8 mouse cellular contexts compared by ENCODE assay signal in genomic region chr9:114401685-114402080, GRCm38 (mm10). TPM values are rescaled to one million over a fixed set of nuclear protein-coding genes. Genes with fewer than 3 reads are reported as not detected.
DNase-seq lines count a peak whose midpoint lies in the region; ATAC-seq and TF ChIP-seq lines count a peak whose summit lies in the region.

No protein-coding gene starts in this region.

- TF ChIP-seq CTCF in thymus, adult 2 months (IDR thresholded peaks at IDR 0.05; ENCODE audit: borderline replicate concordance, control insufficient read depth, extremely low read depth, insufficient read depth, low read length, poor library complexity), result no peak

- peak overlapping the region; percentile 94 for H3K9ac ChIP-seq in heart, embryonic 13.5 days
- H3K9ac ChIP-seq in kidney, embryonic 15.5 days, result peak overlapping the region; percentile 89

- peaks cover 13% of the 10 kb centered on the region for H3K4me1 ChIP-seq in heart, embryonic 13.5 days
- peaks cover 14% of the 10 kb centered on the region for H3K4me1 ChIP-seq in forebrain, embryonic 10.5 days
- peaks cover 12% of the 10 kb centered on the region for H3K4me1 ChIP-seq in kidney, embryonic 15.5 days
- peaks cover 15% of the 10 kb centered on the region for H3K4me1 ChIP-seq in megakaryocyte, embryonic 14.5 days
- peaks cover 10% of the 10 kb centered on the region for H3K4me1 ChIP-seq in thymus, adult 2 months (replicated peaks; ENCODE audit: control insufficient read depth, insufficient read depth, low read length)

- H3K27ac ChIP-seq in heart, embryonic 13.5 days (replicated peaks), result peak overlapping the region; percentile 91
- peak overlapping the region; percentile 89 for H3K27ac ChIP-seq in forebrain, embryonic 10.5 days
- H3K27ac ChIP-seq in kidney, embryonic 15.5 days, result peak overlapping the region; percentile 95
- peak overlapping the region; percentile 62 for H3K27ac ChIP-seq in thymus, adult 2 months (ENCODE audit: control insufficient read depth, insufficient read depth, low read length)

- no peaks in the 10 kb centered on the region for H3K27me3 ChIP-seq in heart, embryonic 13.5 days (replicated peaks)
- H3K27me3 ChIP-seq in forebrain, embryonic 10.5 days (ENCODE audit: poor library complexity, severe bottlenecking), result no peaks in the 10 kb centered on the region
- H3K27me3 ChIP-seq in kidney, embryonic 15.5 days, result no peaks in the 10 kb centered on the region
- no peaks in the 10 kb centered on the region for H3K27me3 ChIP-seq in megakaryocyte, embryonic 14.5 days (replicated peaks)
- no peaks in the 10 kb centered on the region for H3K27me3 ChIP-seq in thymus, adult 2 months (ENCODE audit: control insufficient read depth, insufficient read depth, low read length)

- TF ChIP-seq POLR2A in thymus, adult 2 months (IDR thresholded peaks at IDR 0.05; ENCODE audit: control insufficient read depth, extremely low read depth, insufficient read depth, low read length, poor library complexity), result no peak

- 2% methylated on average over 16 of the region's 16 CpGs for whole genome bisulfite sequencing in heart, embryonic 13.5 days
- WGBS in forebrain, embryonic 10.5 days, result 4% methylated on average over 16 of the region's 16 CpGs
- 4% methylated on average over 16 of the region's 16 CpGs for WGBS in kidney, embryonic 15.5 days
- WGBS in thymus, adult 2 months, result 2% methylated on average over 16 of the region's 16 CpGs

- intact Hi-C loops in gastrocnemius, postnatal 14 days (cut with DNase I; ENCODE audit: low total_unique reads), result no loop called here

- peaks cover 28% of the 10 kb centered on the region for H3K36me3 ChIP-seq in heart, embryonic 13.5 days
- H3K36me3 ChIP-seq in forebrain, embryonic 10.5 days (replicated peaks), result peaks cover 33% of the 10 kb centered on the region
- peaks cover 33% of the 10 kb centered on the region for H3K36me3 ChIP-seq in kidney, embryonic 15.5 days
- peaks cover 37% of the 10 kb centered on the region for H3K36me3 ChIP-seq in megakaryocyte, embryonic 14.5 days (replicated peaks; ENCODE audit: low read length)
- H3K36me3 ChIP-seq in thymus, adult 2 months (ENCODE audit: control insufficient read depth, insufficient read depth, low read length), result peaks cover 6% of the 10 kb centered on the region

- H3K9me3 ChIP-seq in heart, embryonic 13.5 days, result no peaks in the 10 kb centered on the region
- peaks cover 22% of the 10 kb centered on the region for H3K9me3 ChIP-seq in forebrain, embryonic 10.5 days
- peaks cover 5% of the 10 kb centered on the region; the same call in 1 of the 2 replicates for H3K9me3 ChIP-seq in kidney, embryonic 15.5 days (replicated peaks)
- peaks cover 32% of the 10 kb centered on the region for H3K9me3 ChIP-seq in megakaryocyte, embryonic 14.5 days

- ATAC-seq in heart, embryonic 13.5 days (ENCODE audit: extremely low read depth, insufficient number of reproducible peaks, low FRiP score, low TSS enrichment), result no peak
- ATAC-seq in kidney, embryonic 15.5 days (replicated peaks; ENCODE audit: low FRiP score), result peak; percentile 1; the same call in 1 of the 2 replicates

- peak overlapping the region; percentile 88 for H3K4me2 ChIP-seq in heart, embryonic 13.5 days
- peak overlapping the region; percentile 76 for H3K4me2 ChIP-seq in kidney, embryonic 15.5 days

- peak overlapping the region; percentile 95 for H3K4me3 ChIP-seq in heart, embryonic 13.5 days
- peak overlapping the region; percentile 75 for H3K4me3 ChIP-seq in forebrain, embryonic 10.5 days
- H3K4me3 ChIP-seq in kidney, embryonic 15.5 days (replicated peaks), result peak overlapping the region; percentile 87
- peak overlapping the region; percentile 99 for H3K4me3 ChIP-seq in megakaryocyte, embryonic 14.5 days (replicated peaks)
- H3K4me3 ChIP-seq in thymus, adult 2 months (ENCODE audit: control insufficient read depth, insufficient read depth, low read length), result peak overlapping the region; percentile 83

- DNase-seq in heart, adult 9 months (ENCODE audit: low spot score in 2 of 2), result no peak
- peak; percentile 61 for DNase-seq in MN1 (ENCODE audit: low spot score)
- DNase-seq in forebrain, embryonic 10.5 days (ENCODE audit: extremely low spot score, low spot score), result peak; percentile 56
- peak; percentile 65 for DNase-seq in thymus, adult 2 months
- DNase-seq in gastrocnemius, postnatal 14 days, result no peak

RNA-seq across cellular contexts. Expression of gene Tmppe, which starts 0.8 kb away (rescaled TPM):
- polyA plus RNA-seq in heart, embryonic 13.5 days (2015; fragmentation: Nextera tagmentation; extraction: Ambion mirVana), result 9.2 and 10.1 TPM in 2 replicates
- polyA plus RNA-seq in forebrain, embryonic 10.5 days (2016; fragmentation: Nextera tagmentation; extraction: Ambion mirVana), result 10.1 and 10.7 TPM in 2 replicates
- 11.0 and 12.5 TPM in 2 replicates for polyA plus RNA-seq in kidney, embryonic 15.5 days (2015; fragmentation: Nextera tagmentation; extraction: Ambion mirVana)
- 1.2 and 2.1 TPM in 2 replicates for polyA plus RNA-seq in megakaryocyte, embryonic 14.5 days (2012; ENCODE audit: insufficient read depth, low replicate concordance)
- 23.8 and 25.4 TPM in 2 replicates for polyA plus RNA-seq in thymus, adult 2 months (2012; rRNA removed)
- total RNA-seq in gastrocnemius, postnatal 14 days (2021), result 1 to 10 TPM; 1.8 to 2.3 TPM

RNA-seq across cellular contexts. Expression of gene Glb1, which starts 0.8 kb away (rescaled TPM):
- 42.9 and 44.7 TPM in 2 replicates for polyA plus RNA-seq in heart, embryonic 13.5 days (2015; fragmentation: Nextera tagmentation; extraction: Ambion mirVana)
- polyA plus RNA-seq in forebrain, embryonic 10.5 days (2016; fragmentation: Nextera tagmentation; extraction: Ambion mirVana), result 22.6 and 22.8 TPM in 2 replicates
- polyA plus RNA-seq in kidney, embryonic 15.5 days (2015; fragmentation: Nextera tagmentation; extraction: Ambion mirVana), result 54.0 and 58.4 TPM in 2 replicates
- polyA plus RNA-seq in megakaryocyte, embryonic 14.5 days (2012; ENCODE audit: insufficient read depth, low replicate concordance), result 12.5 and 16.4 TPM in 2 replicates
- polyA plus RNA-seq in thymus, adult 2 months (2012; rRNA removed), result 55.3 and 59.5 TPM in 2 replicates
- 10 to 100 TPM in 1 of 2 experiments, 1 to 10 TPM in 1; 9.9 to 10.3 TPM for total RNA-seq in gastrocnemius, postnatal 14 days (2021)

RNA-seq across cellular contexts. Expression of gene Crtap, which starts 11.2 kb away (rescaled TPM):
- polyA plus RNA-seq in heart, embryonic 13.5 days (2015; fragmentation: Nextera tagmentation; extraction: Ambion mirVana), result 141 and 142 TPM in 2 replicates
- 30.7 and 31.6 TPM in 2 replicates for polyA plus RNA-seq in forebrain, embryonic 10.5 days (2016; fragmentation: Nextera tagmentation; extraction: Ambion mirVana)
- polyA plus RNA-seq in kidney, embryonic 15.5 days (2015; fragmentation: Nextera tagmentation; extraction: Ambion mirVana), result 128 and 138 TPM in 2 replicates
- 20.4 and 57.9 TPM in 2 replicates for polyA plus RNA-seq in megakaryocyte, embryonic 14.5 days (2012; ENCODE audit: insufficient read depth, low replicate concordance)
- polyA plus RNA-seq in thymus, adult 2 months (2012; rRNA removed), result 33.8 and 34.0 TPM in 2 replicates
- total RNA-seq in gastrocnemius, postnatal 14 days (2021), result 10 to 100 TPM; 33.4 to 43.6 TPM

Comparison
In these comparisons a context has a peak if more than half of its experiments do, and no peak if none do; other contexts are left out.
1. DNase-seq: peak in MN1 (single experiment), forebrain, embryonic 10.5 days (single experiment) and thymus, adult 2 months (single experiment); none in heart, adult 9 months (0 of 2) and gastrocnemius, postnatal 14 days (single experiment).
2. Peak in every context shown above with its lines, with median percentiles within 50 percentile points of each other: H3K27ac ChIP-seq and H3K4me3 ChIP-seq.